ENCODE assay signal across 24 mouse cellular contexts in genomic region chr13:117027336-117027735, GRCm38 (mm10).
"Had no signal": no experiment of that assay in that cellular context is flagged by ENCODE, and none has a peak within 500 bp of the region (broad histone marks: within the 10 kb centered on the region; RNA-seq: fewer than 3 reads in every experiment).

No protein-coding gene starts in this region.

- ATAC-seq: hindbrain, embryonic 16.5 days; inflammation-experienced regulatory T-cells, adult 6 months; intestine, embryonic 15.5 days; intestine, postnatal 0 days had no signal

- H3K36me3 ChIP-seq: heart, embryonic 13.5 days; heart, embryonic 15.5 days; hindbrain, embryonic 10.5 days; hindbrain, embryonic 12.5 days; intestine, embryonic 15.5 days; kidney, embryonic 15.5 days; limb, embryonic 13.5 days; limb, embryonic 15.5 days had no signal

- H3K27me3 ChIP-seq: heart, embryonic 13.5 days; heart, embryonic 15.5 days; intestine, embryonic 15.5 days; kidney, embryonic 15.5 days; limb, embryonic 13.5 days; limb, embryonic 15.5 days had no signal

- H3K4me3 ChIP-seq: gastrocnemius, adult 2 months; heart, embryonic 13.5 days; heart, embryonic 15.5 days; hindbrain, embryonic 10.5 days; hindbrain, embryonic 12.5 days; intestine, embryonic 15.5 days; kidney, embryonic 15.5 days; limb, embryonic 15.5 days had no signal

- H3K27ac ChIP-seq: gastrocnemius, adult 2 months; heart, embryonic 13.5 days; heart, embryonic 15.5 days; hindbrain, embryonic 10.5 days; hindbrain, embryonic 14.5 days; intestine, embryonic 15.5 days; kidney, embryonic 15.5 days; kidney, postnatal 0 days; limb, embryonic 13.5 days; limb, embryonic 15.5 days had no signal

- DNase-seq: gastrocnemius, adult 2 months; gastrocnemius, postnatal 10 days; gastrocnemius, postnatal 25 days; heart, postnatal 4 days; kidney, adult 18-20 months; kidney, adult 9 months; kidney, postnatal 14 days; kidney, postnatal 36 days; layer of hippocampus, adult 9-11 months; layer of hippocampus, postnatal 36 days; left cerebral cortex, postnatal 4 days had no signal

- H3K9me3 ChIP-seq: heart, embryonic 13.5 days; heart, embryonic 15.5 days; hindbrain, embryonic 10.5 days; hindbrain, embryonic 12.5 days; intestine, embryonic 15.5 days; kidney, embryonic 15.5 days; limb, embryonic 13.5 days; limb, embryonic 15.5 days had no signal

- H3K4me1 ChIP-seq: intestine, embryonic 15.5 days had no signal
